Mouse (Mus musculus) small intestine, adult 2 months (tissue): ENCODE results near the gene Arnt.

Source experiments
- CTCF ChIP-seq: fragments of 200-500 bp; IDR thresholded peaks from 2 replicates; pipeline ENCODE4 v1.5.1; 2012; ENCODE audit warnings: low read depth, mild to moderate bottlenecking, control low read depth, inconsistent platforms, low read length, moderate library complexity, mixed read lengths; ENCODE audit not compliant: insufficient replicate concordance, insufficient read length; ENCODE audit errors: extremely low read depth
- POLR2A ChIP-seq: fragments of 200-500 bp; IDR thresholded peaks from 2 replicates; pipeline ENCODE4 v1.6.1; 2012; ENCODE audit warnings: low read depth, mild to moderate bottlenecking, control low read depth, inconsistent platforms, low read length, moderate library complexity

GRCm38 (mm10) chr3:95524673-95525072, 90.5 kb downstream of the Arnt start:
- no peak for TF ChIP-seq CTCF
- TF ChIP-seq POLR2A: no peak
